Mouse (Mus musculus) spleen, adult 2 months (tissue): ENCODE results near the gene Gpr142. TPM values are rescaled to one million over a fixed set of nuclear protein-coding genes. Genes with fewer than 3 reads are reported as not detected.

ENCODE experiments used
- DNase-seq, 2 experiments: peaks; one replicate each; pipeline versions ENCODE4 v3.0.0 to v3.0.0-alpha.2; 2012 to 2021; ENCODE audit warnings: low spot score in 2 of 2, low read depth in 1 of 2
- H3K27ac ChIP-seq: fragments of 200-500 bp; 2 replicates; pipeline ENCODE4 v1.5.1; 2012; ENCODE audit warnings: low read length, inconsistent platforms; ENCODE audit not compliant: insufficient read depth
- H3K27me3 ChIP-seq: fragments of 200-500 bp; 2 replicates; pipeline ENCODE4 v1.6.1; 2012; ENCODE audit warnings: mild to moderate bottlenecking, moderate library complexity, low read length, inconsistent platforms; ENCODE audit not compliant: control insufficient read depth, insufficient read depth
- H3K36me3 ChIP-seq: fragments of 200-500 bp; 2 replicates; pipeline ENCODE4 v1.6.1; 2012; ENCODE audit warnings: mild to moderate bottlenecking, low read length, inconsistent platforms; ENCODE audit not compliant: control insufficient read depth, insufficient read depth
- H3K4me1 ChIP-seq: fragments of 200-500 bp; 2 replicates; pipeline ENCODE4 v1.6.1; 2011; ENCODE audit warnings: inconsistent platforms; ENCODE audit not compliant: control insufficient read depth, insufficient read depth, insufficient read length
- H3K4me3 ChIP-seq: fragments of 200-500 bp; 2 replicates; pipeline ENCODE4 v1.5.1; 2011; ENCODE audit warnings: mild to moderate bottlenecking, inconsistent platforms; ENCODE audit not compliant: insufficient read depth, insufficient read length; ENCODE audit errors: extremely low read depth
- CTCF ChIP-seq: fragments of 200-500 bp; IDR thresholded peaks from 2 replicates; pipeline ENCODE4 v1.5.1; 2011; ENCODE audit warnings: mild to moderate bottlenecking, inconsistent platforms; ENCODE audit not compliant: insufficient read depth, insufficient read length, insufficient replicate concordance; ENCODE audit errors: extremely low read depth
- POLR2A ChIP-seq: fragments of 200-500 bp; IDR thresholded peaks from 2 replicates; pipeline ENCODE4 v1.6.1; 2011; ENCODE audit warnings: low read depth, low read length, inconsistent platforms
- WGBS: fragments of 180-500 bp; shearing (Covaris S2); methylation state at CpG from one replicate; pipeline ENCODE4 v1.1.7; 2018; 5-methylcytosine and 5-hydroxymethylcytosine counted together
- polyA plus RNA-seq: library from polyadenylated mRNA; depleted of rRNA; stranded (reverse); fragments of >200 nt; gene quantifications from 2 replicates; pipeline ENCODE4 v1.2.3, GENCODE M21; 2012

Gene Gpr142
- polyA plus RNA-seq, 1 experiment = not detected

DNA sequence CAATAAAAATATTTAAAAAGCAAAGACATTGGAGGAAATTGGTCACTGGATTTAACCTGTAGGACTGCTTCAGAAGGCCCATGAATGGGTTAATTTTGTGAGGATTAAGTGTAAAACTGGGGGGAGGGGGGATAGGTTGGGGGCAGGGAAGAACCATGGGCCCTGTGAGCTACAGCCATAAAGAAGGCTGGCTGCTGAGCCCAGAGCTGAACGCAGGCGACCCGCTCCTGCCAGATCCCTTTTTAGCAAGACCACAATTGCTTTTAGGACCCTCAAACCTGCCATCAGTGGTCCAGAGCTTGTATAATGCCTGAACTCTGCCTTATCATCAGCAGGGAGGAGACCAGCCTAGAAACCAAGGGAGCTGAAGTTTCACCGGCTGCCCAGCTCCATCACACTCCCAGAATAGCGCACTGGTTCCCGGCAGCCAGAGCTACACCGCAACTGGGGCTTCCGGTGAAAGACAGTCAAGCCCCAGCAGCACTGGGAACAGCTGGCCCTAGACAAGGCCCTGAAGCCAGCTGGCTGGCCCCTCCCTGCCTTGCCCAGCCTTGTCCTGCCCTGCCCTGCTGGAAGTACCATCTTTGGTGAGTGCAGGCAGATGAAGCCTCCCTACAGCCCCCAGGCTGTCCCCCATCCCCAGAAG lies 45.2 kb downstream of the Gpr142 start:
- H3K27ac ChIP-seq = no peak overlapping the region
- DNase-seq = no peak
- H3K4me3 ChIP-seq = no peak overlapping the region
- WGBS = 28% methylated on average over 8 of the region's 8 CpGs
- no peaks in the 10 kb centered on the region; the same call in 1 of the 2 replicates for H3K4me1 ChIP-seq
- TF ChIP-seq POLR2A (no peak), CTCF (no peak)
- H3K27me3 ChIP-seq = no peaks in the 10 kb centered on the region
- no peaks in the 10 kb centered on the region for H3K36me3 ChIP-seq

DNA sequence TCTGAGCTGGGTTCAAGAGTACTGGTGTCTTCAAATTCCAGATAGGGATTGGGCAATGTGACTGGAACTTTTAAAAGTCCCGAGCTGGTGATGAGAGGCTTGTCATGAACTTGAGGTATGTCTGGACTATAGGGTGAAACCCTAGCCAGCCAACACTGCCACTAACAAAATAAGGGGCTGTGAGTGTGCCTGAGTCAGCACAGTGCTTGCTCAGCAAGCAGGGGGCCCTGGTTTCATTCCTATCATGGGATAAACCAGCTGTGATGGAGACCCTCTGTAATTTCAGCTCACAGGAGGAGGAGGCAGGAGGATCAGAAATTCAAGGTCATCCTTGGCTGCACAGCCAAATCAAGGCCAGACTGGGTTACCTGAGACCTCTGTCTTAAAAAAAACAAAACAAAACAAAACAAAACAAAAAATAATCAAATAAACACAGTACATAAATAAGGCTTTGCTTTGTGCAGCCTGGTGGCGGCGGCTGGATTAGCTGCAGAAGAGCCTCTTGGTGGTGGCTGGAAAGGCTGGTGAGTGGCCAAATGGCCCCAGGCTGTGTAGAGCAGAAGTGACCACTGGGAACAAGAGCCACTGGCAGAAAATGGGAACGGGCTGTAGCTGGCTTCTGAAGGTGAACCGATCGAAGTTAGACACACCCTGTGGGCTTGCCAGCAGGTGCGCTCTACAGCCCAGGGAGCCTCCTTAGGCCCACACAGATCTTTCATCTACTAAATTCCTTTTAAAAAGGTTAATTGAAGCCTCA lies 45.9 kb downstream of the Gpr142 start:
- DNase-seq = no peak
- Histone ChIP-seq H3K27ac (no peak overlapping the region), H3K36me3 (no peaks in the 10 kb centered on the region), H3K4me1 (no peaks in the 10 kb centered on the region; the same call in 1 of the 2 replicates), H3K27me3 (no peaks in the 10 kb centered on the region), H3K4me3 (no peak overlapping the region)
- no peak for TF ChIP-seq POLR2A
- no peak for TF ChIP-seq CTCF
- WGBS = 81% methylated on average over 7 of the region's 7 CpGs

DNA sequence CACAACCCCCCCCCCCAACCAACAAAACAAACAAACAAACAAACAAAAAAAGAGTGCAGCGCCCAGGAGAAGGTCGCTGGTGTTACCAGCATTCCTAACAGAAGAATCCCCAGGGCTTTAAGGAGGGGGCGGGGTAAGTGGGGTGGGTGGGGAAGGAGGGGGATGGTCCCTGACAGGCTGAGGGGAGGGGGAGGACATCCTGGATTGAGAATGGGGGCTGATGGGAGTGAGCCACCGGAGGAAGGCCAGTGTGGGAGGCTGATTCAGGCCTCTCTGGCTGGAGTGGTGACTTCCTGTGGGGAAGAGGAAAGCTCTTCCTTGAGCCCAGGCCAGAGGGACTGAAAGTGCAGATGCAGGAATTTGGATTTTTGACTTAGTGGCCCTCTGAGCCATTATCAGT lies 47.6 kb downstream of the Gpr142 start:
- Histone ChIP-seq H3K4me3 (no peak overlapping the region), H3K27me3 (no peaks in the 10 kb centered on the region), H3K36me3 (no peaks in the 10 kb centered on the region), H3K27ac (no peak overlapping the region), H3K4me1 (peaks cover 2% of the 10 kb centered on the region; the same call in 1 of the 2 replicates)
- TF ChIP-seq CTCF (no peak), POLR2A (no peak)
- WGBS = 90% methylated on average over 4 of the region's 4 CpGs
- no peak for DNase-seq

DNA sequence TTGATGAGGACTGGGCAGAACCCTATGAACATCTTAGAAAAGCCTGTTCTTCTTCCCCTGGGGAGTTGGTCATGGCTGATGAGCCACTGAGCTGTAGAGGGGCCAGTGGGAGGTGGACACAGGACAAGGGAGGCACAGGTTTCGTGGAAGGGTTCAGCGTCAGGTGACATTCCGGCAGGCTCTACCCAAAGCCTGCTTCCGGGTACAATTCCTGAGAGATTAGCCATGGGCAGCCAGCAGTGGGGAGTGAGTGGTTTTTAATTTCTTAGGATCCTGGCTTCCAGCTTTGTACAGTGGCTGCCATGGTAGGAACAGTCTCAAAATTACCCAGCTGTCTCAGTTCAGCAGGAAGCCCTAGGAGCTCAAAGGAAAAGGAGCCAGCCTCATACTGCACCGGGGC lies 48.3 kb downstream of the Gpr142 start:
- H3K4me1 ChIP-seq = peaks cover 8% of the 10 kb centered on the region
- 90% methylated on average over 5 of the region's 5 CpGs for WGBS
- H3K36me3 ChIP-seq = no peaks in the 10 kb centered on the region
- H3K27me3 ChIP-seq = peaks cover 3% of the 10 kb centered on the region
- no peak for DNase-seq
- no peak overlapping the region for H3K27ac ChIP-seq
- H3K4me3 ChIP-seq = no peak overlapping the region
- TF ChIP-seq CTCF (no peak), POLR2A (no peak)

DNA sequence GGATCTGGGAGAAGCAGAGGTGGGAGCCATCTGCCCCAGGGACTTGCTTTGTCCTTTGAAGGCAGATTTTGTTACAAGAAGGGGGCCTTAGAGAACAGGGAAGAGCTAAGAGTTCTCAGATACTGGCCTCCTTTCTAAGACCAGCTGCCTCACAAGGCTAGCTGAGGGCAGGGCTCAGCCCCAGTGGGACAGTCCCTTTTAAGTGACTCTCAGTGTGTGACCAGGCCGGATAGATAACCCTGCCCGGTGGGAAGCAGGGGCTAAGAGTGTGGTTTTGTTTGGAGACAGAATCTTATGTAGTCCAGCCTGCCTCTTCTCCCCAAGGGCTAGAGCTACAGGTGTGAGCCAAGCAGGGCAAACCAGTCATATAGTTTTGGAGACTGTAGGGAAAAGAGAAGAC lies 50.8 kb downstream of the Gpr142 start:
- Histone ChIP-seq H3K36me3 (no peaks in the 10 kb centered on the region), H3K4me3 (no peak overlapping the region), H3K27ac (no peak overlapping the region), H3K27me3 (peaks cover 7% of the 10 kb centered on the region), H3K4me1 (peaks cover 10% of the 10 kb centered on the region)
- whole genome bisulfite sequencing = 38% methylated on average over 2 of the region's 2 CpGs
- DNase-seq = no peak
- TF ChIP-seq POLR2A (no peak), CTCF (no peak)

DNA sequence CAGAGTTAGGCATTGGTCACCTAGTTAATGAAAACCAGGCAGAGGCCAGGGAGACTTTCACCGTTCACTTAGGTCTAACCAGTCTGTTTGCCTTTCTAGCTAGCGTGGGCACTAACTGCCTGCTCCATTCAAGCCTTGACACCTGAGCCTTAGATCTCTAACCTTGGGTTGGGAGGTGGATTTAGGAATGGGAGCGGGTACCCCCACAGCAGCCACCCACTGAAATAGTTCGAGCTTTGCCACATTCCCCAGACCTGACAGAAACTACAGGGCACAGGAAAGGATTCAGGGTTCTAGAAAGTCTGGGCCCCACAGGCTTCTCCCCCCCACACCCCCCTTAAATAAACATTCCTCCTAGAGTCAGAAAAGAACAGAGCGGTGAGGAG lies 51.3 kb downstream of the Gpr142 start:
- WGBS = 66% methylated on average over 5 of the region's 5 CpGs
- no peak overlapping the region for H3K27ac ChIP-seq

More for the DNA sequence above, 51.3 kb downstream of the Gpr142 start:
- H3K4me1 ChIP-seq = peaks cover 10% of the 10 kb centered on the region; the same call in 1 of the 2 replicates
- no peak for DNase-seq
- H3K27me3 ChIP-seq = peaks cover 7% of the 10 kb centered on the region
- H3K4me3 ChIP-seq = no peak overlapping the region
- TF ChIP-seq POLR2A (no peak), CTCF (no peak)
- H3K36me3 ChIP-seq = no peaks in the 10 kb centered on the region
